Mouse (Mus musculus): ENCODE measurements around the gene Trim41. TPM values are rescaled to one million over a fixed set of nuclear protein-coding genes. Genes with fewer than 3 reads are reported as not detected.
"Not testable (repeated sequence)": the region's sequence is repeated elsewhere in the genome, so short reads cannot be mapped to it uniquely, and the experiment has no call there.

Gene Trim41
- polyA plus RNA-seq, 1 experiment from 2014 or later: 5.1 TPM

GRCm38 (mm10) chr11:48851270-48851995 lies 34.3 kb upstream of the Trim41 start:
- Histone ChIP-seq H3K27me3 (ENCODE audit: control insufficient read depth, insufficient read depth, low read length) (no peaks in the 10 kb centered on the region), H3K9ac (replicated peaks; ENCODE audit: low read depth, low read length) (no peak overlapping the region), H3K36me3 (ENCODE audit: control insufficient read depth, insufficient read depth, low read length) (no peaks in the 10 kb centered on the region), H3K4me1 (ENCODE audit: control insufficient read depth, insufficient read depth, low read length) (peaks cover 14% of the 10 kb centered on the region), H3K27ac (ENCODE audit: low read depth, low read length) (no peak overlapping the region), H3K4me3 (ENCODE audit: low read depth, low read length) (no peak overlapping the region), H3K9me3 (ENCODE audit: control insufficient read depth, low read length) (no peaks in the 10 kb centered on the region), H3K4me2 (ENCODE audit: low read depth, low read length) (no peak overlapping the region)
- ATAC-seq (ENCODE audit: low read depth): no peak
- 84% methylated on average over 4 of the region's 4 CpGs for WGBS

GRCm38 (mm10) chr11:48850240-48850639 lies 33.1 kb upstream of the Trim41 start:
- Histone ChIP-seq H3K9ac (replicated peaks; ENCODE audit: low read depth, low read length) (no peak overlapping the region), H3K9me3 (ENCODE audit: control insufficient read depth, low read length) (no peaks in the 10 kb centered on the region), H3K4me1 (ENCODE audit: control insufficient read depth, insufficient read depth, low read length) (peaks cover 14% of the 10 kb centered on the region), H3K36me3 (ENCODE audit: control insufficient read depth, insufficient read depth, low read length) (no peaks in the 10 kb centered on the region), H3K4me3 (ENCODE audit: low read depth, low read length) (no peak overlapping the region), H3K4me2 (ENCODE audit: low read depth, low read length) (no peak overlapping the region), H3K27me3 (ENCODE audit: control insufficient read depth, insufficient read depth, low read length) (no peaks in the 10 kb centered on the region), H3K27ac (ENCODE audit: low read depth, low read length) (no peak overlapping the region)
- WGBS: 62% methylated on average over 2 of the region's 2 CpGs
- no peak for ATAC-seq (ENCODE audit: low read depth)

GRCm38 (mm10) chr11:48846881-48847280 lies 29.7 kb upstream of the Trim41 start:
- no peaks in the 10 kb centered on the region for H3K36me3 ChIP-seq (ENCODE audit: control insufficient read depth, insufficient read depth, low read length)
- H3K9ac ChIP-seq (replicated peaks; ENCODE audit: low read depth, low read length): no peak overlapping the region
- no peaks in the 10 kb centered on the region for H3K9me3 ChIP-seq (ENCODE audit: control insufficient read depth, low read length)
- WGBS: 61% methylated on average over 5 of the region's 5 CpGs
- H3K4me2 ChIP-seq (ENCODE audit: low read depth, low read length): no peak overlapping the region
- ATAC-seq (ENCODE audit: low read depth): no peak
- no peak overlapping the region for H3K27ac ChIP-seq (ENCODE audit: low read depth, low read length)
- H3K4me3 ChIP-seq (ENCODE audit: low read depth, low read length): no peak overlapping the region
- no peaks in the 10 kb centered on the region for H3K4me1 ChIP-seq (ENCODE audit: control insufficient read depth, insufficient read depth, low read length)
- H3K27me3 ChIP-seq (ENCODE audit: control insufficient read depth, insufficient read depth, low read length): no peaks in the 10 kb centered on the region

- not testable (repeated sequence) for H3K4me3 ChIP-seq (ENCODE audit: low read depth, low read length); ATAC-seq (ENCODE audit: low read depth); H3K9me3 ChIP-seq (ENCODE audit: control insufficient read depth, low read length); H3K4me2 ChIP-seq (ENCODE audit: low read depth, low read length); H3K36me3 ChIP-seq (ENCODE audit: control insufficient read depth, insufficient read depth, low read length); H3K27ac ChIP-seq (ENCODE audit: low read depth, low read length); H3K9ac ChIP-seq (replicated peaks; ENCODE audit: low read depth, low read length); H3K27me3 ChIP-seq (ENCODE audit: control insufficient read depth, insufficient read depth, low read length); H3K4me1 ChIP-seq (ENCODE audit: control insufficient read depth, insufficient read depth, low read length)
- 79% methylated on average over 2 of the region's 2 CpGs for WGBS
Measured at GRCm38 (mm10) chr11:48846362-48846761, 29.2 kb upstream of the Trim41 start.

- 34% methylated on average over 13 of the region's 13 CpGs for WGBS
- H3K4me2 ChIP-seq (ENCODE audit: low read depth, low read length): no peak overlapping the region
Measured at GRCm38 (mm10) chr11:48845244-48845815, 28.2 kb upstream of the Trim41 start.

GRCm38 (mm10) chr11:48844309-48844708 lies 27.2 kb upstream of the Trim41 start:
- H3K27ac ChIP-seq (ENCODE audit: low read depth, low read length): no peak overlapping the region
- no peaks in the 10 kb centered on the region for H3K9me3 ChIP-seq (ENCODE audit: control insufficient read depth, low read length)
- no peaks in the 10 kb centered on the region for H3K4me1 ChIP-seq (ENCODE audit: control insufficient read depth, insufficient read depth, low read length)
- H3K36me3 ChIP-seq (ENCODE audit: control insufficient read depth, insufficient read depth, low read length): no peaks in the 10 kb centered on the region
- 61% methylated on average over 6 of the region's 6 CpGs for WGBS
- no peaks in the 10 kb centered on the region for H3K27me3 ChIP-seq (ENCODE audit: control insufficient read depth, insufficient read depth, low read length)
- H3K9ac ChIP-seq (replicated peaks; ENCODE audit: low read depth, low read length): no peak overlapping the region
- H3K4me2 ChIP-seq (ENCODE audit: low read depth, low read length): no peak overlapping the region
- no peak overlapping the region for H3K4me3 ChIP-seq (ENCODE audit: low read depth, low read length)
- ATAC-seq (ENCODE audit: low read depth): no peak

More at GRCm38 (mm10) chr11:48845244-48845815, 28.2 kb upstream of the Trim41 start:
- ATAC-seq (ENCODE audit: low read depth): no peak
- Histone ChIP-seq H3K9me3 (ENCODE audit: control insufficient read depth, low read length) (no peaks in the 10 kb centered on the region), H3K27me3 (ENCODE audit: control insufficient read depth, insufficient read depth, low read length) (no peaks in the 10 kb centered on the region), H3K4me3 (ENCODE audit: low read depth, low read length) (no peak overlapping the region), H3K9ac (replicated peaks; ENCODE audit: low read depth, low read length) (no peak overlapping the region), H3K4me1 (ENCODE audit: control insufficient read depth, insufficient read depth, low read length) (no peaks in the 10 kb centered on the region), H3K36me3 (ENCODE audit: control insufficient read depth, insufficient read depth, low read length) (no peaks in the 10 kb centered on the region), H3K27ac (ENCODE audit: low read depth, low read length) (no peak overlapping the region)

GRCm38 (mm10) chr11:48843202-48843601 lies 26.0 kb upstream of the Trim41 start:
- H3K4me1 ChIP-seq (ENCODE audit: control insufficient read depth, insufficient read depth, low read length): no peaks in the 10 kb centered on the region
- H3K4me2 ChIP-seq (ENCODE audit: low read depth, low read length): no peak overlapping the region
- no peak for ATAC-seq (ENCODE audit: low read depth)
- 87% methylated on average over 11 of the region's 11 CpGs for WGBS
- H3K9me3 ChIP-seq (ENCODE audit: control insufficient read depth, low read length): no peaks in the 10 kb centered on the region
- no peak overlapping the region for H3K9ac ChIP-seq (replicated peaks; ENCODE audit: low read depth, low read length)
- no peaks in the 10 kb centered on the region for H3K27me3 ChIP-seq (ENCODE audit: control insufficient read depth, insufficient read depth, low read length)
- H3K4me3 ChIP-seq (ENCODE audit: low read depth, low read length): no peak overlapping the region
- no peaks in the 10 kb centered on the region for H3K36me3 ChIP-seq (ENCODE audit: control insufficient read depth, insufficient read depth, low read length)
- H3K27ac ChIP-seq (ENCODE audit: low read depth, low read length): no peak overlapping the region

GRCm38 (mm10) chr11:48842378-48842792 lies 25.2 kb upstream of the Trim41 start:
- Histone ChIP-seq H3K9me3 (ENCODE audit: control insufficient read depth, low read length) (no peaks in the 10 kb centered on the region), H3K27ac (ENCODE audit: low read depth, low read length) (no peak overlapping the region), H3K4me2 (ENCODE audit: low read depth, low read length) (no peak overlapping the region), H3K4me1 (ENCODE audit: control insufficient read depth, insufficient read depth, low read length) (no peaks in the 10 kb centered on the region), H3K27me3 (ENCODE audit: control insufficient read depth, insufficient read depth, low read length) (peaks cover 2% of the 10 kb centered on the region; the same call in 1 of the 2 replicates), H3K4me3 (ENCODE audit: low read depth, low read length) (no peak overlapping the region), H3K9ac (replicated peaks; ENCODE audit: low read depth, low read length) (no peak overlapping the region), H3K36me3 (ENCODE audit: control insufficient read depth, insufficient read depth, low read length) (no peaks in the 10 kb centered on the region)
- WGBS: 75% methylated on average over 4 of the region's 4 CpGs
- ATAC-seq (ENCODE audit: low read depth): no peak

- Histone ChIP-seq H3K27me3 (ENCODE audit: control insufficient read depth, insufficient read depth, low read length) (peaks cover 2% of the 10 kb centered on the region; the same call in 1 of the 2 replicates), H3K9me3 (ENCODE audit: control insufficient read depth, low read length) (no peaks in the 10 kb centered on the region), H3K9ac (replicated peaks; ENCODE audit: low read depth, low read length) (no peak overlapping the region), H3K36me3 (ENCODE audit: control insufficient read depth, insufficient read depth, low read length) (no peaks in the 10 kb centered on the region), H3K4me1 (ENCODE audit: control insufficient read depth, insufficient read depth, low read length) (no peaks in the 10 kb centered on the region), H3K4me2 (ENCODE audit: low read depth, low read length) (no peak overlapping the region), H3K27ac (ENCODE audit: low read depth, low read length) (no peak overlapping the region), H3K4me3 (ENCODE audit: low read depth, low read length) (no peak overlapping the region)
- WGBS: 80% methylated on average over 5 of the region's 5 CpGs
- ATAC-seq (ENCODE audit: low read depth): no peak
Measured at GRCm38 (mm10) chr11:48841213-48841612, 24.1 kb upstream of the Trim41 start.

Measured in neural tube, embryonic 14.5 days (tissue).